Mouse (Mus musculus): ENCODE measurements around the gene Scgb1b27. TPM values are rescaled to one million over a fixed set of nuclear protein-coding genes. Genes with fewer than 3 reads are reported as not detected.
"Not testable (repeated sequence)": the region's sequence is repeated elsewhere in the genome, so short reads cannot be mapped to it uniquely, and the experiment has no call there.

Scgb1b27 gene
- not detected in 2 replicates for polyA plus RNA-seq (2014; fragmentation: Nextera tagmentation; extraction: Ambion mirVana)

DNA sequence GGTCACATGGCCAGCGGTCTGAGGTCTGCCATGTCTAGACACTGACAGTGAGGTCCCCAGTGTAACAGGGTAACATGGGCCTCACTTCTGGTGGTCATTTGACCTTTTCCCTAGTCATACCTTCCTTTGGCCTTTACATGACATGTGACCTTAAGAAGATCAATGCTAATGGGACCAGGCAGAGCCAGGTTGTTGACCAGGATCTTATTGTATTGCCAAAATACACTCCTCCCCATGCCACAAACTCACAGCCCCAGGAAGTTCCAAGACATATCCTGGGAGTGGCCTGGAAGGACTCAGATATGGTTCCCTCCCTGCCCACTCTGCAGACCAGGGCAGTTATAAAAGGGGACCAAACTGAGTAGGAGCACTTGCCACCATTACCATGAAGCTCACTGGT, at the start of gene Scgb1b27:
Gene Scgb1b27 (plus strand): TSS at position 301 of the 400 bp plus-strand sequence.
- H3K4me3 ChIP-seq (ENCODE audit: low read depth, low read length); H3K27ac ChIP-seq (replicated peaks; ENCODE audit: low read depth, low read length); H3K27me3 ChIP-seq (replicated peaks; ENCODE audit: control insufficient read depth, insufficient read depth, low read length); H3K9me3 ChIP-seq (ENCODE audit: control insufficient read depth, low read length); H3K9ac ChIP-seq (ENCODE audit: low read depth, low read length); H3K4me2 ChIP-seq (ENCODE audit: low read depth, low read length); H3K36me3 ChIP-seq (ENCODE audit: control insufficient read depth, insufficient read depth, low read length); H3K4me1 ChIP-seq (ENCODE audit: control insufficient read depth, insufficient read depth, low read length); ATAC-seq (ENCODE audit: low read depth); DNase-seq (ENCODE audit: low spot score): not testable (repeated sequence)
- 92% methylated on average over 1 of the region's 1 CpGs for WGBS

DNA sequence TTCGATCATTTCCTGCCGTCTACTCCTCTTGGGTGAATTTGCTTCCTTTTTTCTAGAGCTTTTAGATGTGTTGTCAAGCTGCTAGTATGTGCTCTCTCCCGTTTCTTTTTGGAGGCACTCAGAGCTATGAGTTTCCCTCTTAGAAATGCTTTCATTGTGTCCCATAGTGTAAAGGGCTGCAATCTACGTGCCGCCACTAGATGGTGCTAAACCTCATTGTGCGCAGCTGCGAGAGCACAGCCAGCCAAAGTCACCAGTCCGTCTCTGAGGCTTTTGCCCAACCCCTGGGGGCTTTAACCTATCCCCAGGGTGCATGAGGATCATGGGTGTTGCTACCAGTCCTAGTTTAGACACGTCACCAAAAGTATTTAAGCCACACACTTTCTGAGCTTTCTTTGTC, 39.0 kb upstream of the Scgb1b27 start:
- H3K4me3 ChIP-seq (ENCODE audit: low read depth, low read length); ATAC-seq (ENCODE audit: low read depth); H3K27ac ChIP-seq (replicated peaks; ENCODE audit: low read depth, low read length); DNase-seq (ENCODE audit: low spot score); H3K9ac ChIP-seq (ENCODE audit: low read depth, low read length); H3K9me3 ChIP-seq (ENCODE audit: control insufficient read depth, low read length); H3K36me3 ChIP-seq (ENCODE audit: control insufficient read depth, insufficient read depth, low read length); H3K4me1 ChIP-seq (ENCODE audit: control insufficient read depth, insufficient read depth, low read length); H3K4me2 ChIP-seq (ENCODE audit: low read depth, low read length); H3K27me3 ChIP-seq (replicated peaks; ENCODE audit: control insufficient read depth, insufficient read depth, low read length): not testable (repeated sequence)
- 22% methylated on average over 8 of the region's 9 CpGs for WGBS

DNA sequence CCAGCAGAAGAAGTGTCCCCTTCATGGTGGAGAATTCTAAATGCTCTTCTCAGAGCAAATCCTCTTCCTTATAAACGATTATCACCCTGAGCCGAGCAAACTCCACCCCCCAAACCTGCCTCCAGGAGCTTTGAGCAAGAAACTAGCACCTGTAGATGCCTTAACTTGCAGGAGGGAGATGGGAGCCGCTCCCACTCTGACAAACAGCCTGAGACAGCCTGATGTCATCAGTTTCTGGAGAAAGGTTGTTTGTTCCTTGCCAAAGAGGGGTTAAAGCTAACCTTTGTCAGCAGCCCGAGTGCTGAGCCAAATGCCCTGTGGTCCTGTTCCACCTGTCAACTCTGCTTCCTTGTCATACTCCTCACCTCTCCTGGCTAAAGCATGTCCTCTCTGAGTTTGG, 7.4 kb upstream of the Scgb1b27 start, which contains the start of gene Scgb2b27:
Gene Scgb2b27 (minus strand): TSS at position 101 of the 400 bp plus-strand sequence.
- no peak within 1 kb of the TSS for H3K4me2 ChIP-seq (ENCODE audit: low read depth, low read length)
- H3K36me3 ChIP-seq (ENCODE audit: control insufficient read depth, insufficient read depth, low read length), result no peaks in the 10 kb centered on the region
- H3K9me3 ChIP-seq (ENCODE audit: control insufficient read depth, low read length), result peaks cover 22% of the 10 kb centered on the region; the same call in 1 of the 2 replicates
- no peaks in the 10 kb centered on the region for H3K4me1 ChIP-seq (ENCODE audit: control insufficient read depth, insufficient read depth, low read length)
- no peak within 1 kb of the TSS for H3K4me3 ChIP-seq (ENCODE audit: low read depth, low read length)
- H3K27me3 ChIP-seq (replicated peaks; ENCODE audit: control insufficient read depth, insufficient read depth, low read length), result no peaks in the 10 kb centered on the region
- WGBS, result 76% methylated on average over 4 of the region's 4 CpGs
- ATAC-seq (ENCODE audit: low read depth) (no peak), DNase-seq (ENCODE audit: low spot score) (no peak)
- H3K9ac ChIP-seq (ENCODE audit: low read depth, low read length), result no peak within 1 kb of the TSS
- no peak within 1 kb of the TSS for H3K27ac ChIP-seq (replicated peaks; ENCODE audit: low read depth, low read length)

DNA sequence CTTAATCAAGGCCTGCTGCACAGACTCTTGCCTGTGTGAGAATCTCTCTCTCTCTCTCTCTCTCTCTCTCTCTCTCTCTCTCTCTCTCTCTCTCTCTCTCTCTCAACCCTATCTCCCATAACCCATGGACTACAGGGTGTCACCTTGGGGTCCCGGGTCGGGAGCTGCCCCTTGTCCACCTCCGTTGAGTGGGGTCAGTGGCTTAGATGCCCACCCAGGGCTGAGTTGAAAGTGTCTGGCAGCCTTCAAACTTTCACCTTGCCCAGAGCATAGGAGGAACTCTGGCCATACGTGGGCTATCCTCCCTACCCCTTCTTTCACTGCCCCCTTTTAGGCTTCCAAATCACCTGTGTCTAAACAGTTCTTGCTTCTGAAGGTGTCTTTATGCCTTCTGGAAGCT, 4.4 kb downstream of the Scgb1b27 start:
- ATAC-seq (ENCODE audit: low read depth) (no peak), DNase-seq (ENCODE audit: low spot score) (no peak)
- Histone ChIP-seq H3K4me1 (ENCODE audit: control insufficient read depth, insufficient read depth, low read length) (no peaks in the 10 kb centered on the region), H3K9me3 (ENCODE audit: control insufficient read depth, low read length) (peaks cover 4% of the 10 kb centered on the region; the same call in 1 of the 2 replicates), H3K4me3 (ENCODE audit: low read depth, low read length) (no peak overlapping the region), H3K27me3 (replicated peaks; ENCODE audit: control insufficient read depth, insufficient read depth, low read length) (no peaks in the 10 kb centered on the region), H3K27ac (replicated peaks; ENCODE audit: low read depth, low read length) (no peak overlapping the region), H3K36me3 (ENCODE audit: control insufficient read depth, insufficient read depth, low read length) (no peaks in the 10 kb centered on the region), H3K9ac (ENCODE audit: low read depth, low read length) (no peak overlapping the region), H3K4me2 (ENCODE audit: low read depth, low read length) (no peak overlapping the region)
- WGBS, result 80% methylated on average over 4 of the region's 4 CpGs

DNA sequence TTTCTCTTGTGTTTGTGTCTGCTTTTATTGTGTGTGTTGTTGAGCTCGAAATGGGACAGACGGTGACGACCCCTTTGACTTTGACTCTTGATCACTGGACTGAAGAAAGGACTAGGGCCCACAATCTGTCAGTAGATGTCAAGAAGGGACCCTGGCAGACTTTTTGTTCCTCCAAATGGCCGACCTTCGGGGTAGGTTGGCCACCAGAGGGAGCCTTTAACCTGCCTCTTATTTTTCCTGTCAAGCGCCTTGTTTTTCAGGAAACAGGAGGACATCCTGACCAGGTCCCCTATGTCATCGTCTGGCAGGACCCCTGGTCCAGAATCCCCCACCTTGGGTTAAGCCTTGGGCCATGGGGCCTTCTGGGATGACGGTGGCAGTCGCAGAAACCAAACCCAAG, 5.9 kb downstream of the Scgb1b27 start:
- H3K4me1 ChIP-seq (ENCODE audit: control insufficient read depth, insufficient read depth, low read length); H3K9me3 ChIP-seq (ENCODE audit: control insufficient read depth, low read length); H3K4me2 ChIP-seq (ENCODE audit: low read depth, low read length); H3K9ac ChIP-seq (ENCODE audit: low read depth, low read length); H3K27ac ChIP-seq (replicated peaks; ENCODE audit: low read depth, low read length); H3K27me3 ChIP-seq (replicated peaks; ENCODE audit: control insufficient read depth, insufficient read depth, low read length); H3K36me3 ChIP-seq (ENCODE audit: control insufficient read depth, insufficient read depth, low read length); H3K4me3 ChIP-seq (ENCODE audit: low read depth, low read length); ATAC-seq (ENCODE audit: low read depth); DNase-seq (ENCODE audit: low spot score): not testable (repeated sequence)
- 82% methylated on average over 9 of the region's 9 CpGs for WGBS

DNA sequence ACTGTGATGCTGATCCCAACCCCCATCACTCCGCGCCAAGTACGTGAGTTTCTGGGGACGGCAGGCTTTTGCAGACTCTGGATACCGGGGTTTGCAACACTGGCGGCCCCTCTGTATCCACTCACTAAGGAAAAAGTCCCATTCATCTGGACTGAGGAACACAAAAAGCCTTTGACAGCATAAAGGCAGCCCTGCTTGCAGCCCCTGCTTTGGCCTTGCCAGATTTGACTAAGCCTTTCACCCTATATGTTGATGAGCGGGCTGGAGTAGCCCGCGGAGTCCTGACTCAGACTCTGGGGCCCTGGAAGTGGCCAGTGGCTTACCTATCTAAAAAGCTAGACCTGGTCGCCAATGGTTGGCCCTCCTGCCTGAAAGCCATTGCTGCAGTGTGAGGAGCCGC, 8.7 kb downstream of the Scgb1b27 start:
- Histone ChIP-seq H3K27me3 (replicated peaks; ENCODE audit: control insufficient read depth, insufficient read depth, low read length) (no peaks in the 10 kb centered on the region), H3K9ac (ENCODE audit: low read depth, low read length) (no peak overlapping the region), H3K4me1 (ENCODE audit: control insufficient read depth, insufficient read depth, low read length) (no peaks in the 10 kb centered on the region), H3K9me3 (ENCODE audit: control insufficient read depth, low read length) (peaks cover 4% of the 10 kb centered on the region; the same call in 1 of the 2 replicates), H3K4me3 (ENCODE audit: low read depth, low read length) (no peak overlapping the region), H3K27ac (replicated peaks; ENCODE audit: low read depth, low read length) (no peak overlapping the region), H3K4me2 (ENCODE audit: low read depth, low read length) (no peak overlapping the region), H3K36me3 (ENCODE audit: control insufficient read depth, insufficient read depth, low read length) (no peaks in the 10 kb centered on the region)
- ATAC-seq (ENCODE audit: low read depth) (no peak), DNase-seq (ENCODE audit: low spot score) (no peak)
- 93% methylated on average over 11 of the region's 11 CpGs for WGBS

DNA sequence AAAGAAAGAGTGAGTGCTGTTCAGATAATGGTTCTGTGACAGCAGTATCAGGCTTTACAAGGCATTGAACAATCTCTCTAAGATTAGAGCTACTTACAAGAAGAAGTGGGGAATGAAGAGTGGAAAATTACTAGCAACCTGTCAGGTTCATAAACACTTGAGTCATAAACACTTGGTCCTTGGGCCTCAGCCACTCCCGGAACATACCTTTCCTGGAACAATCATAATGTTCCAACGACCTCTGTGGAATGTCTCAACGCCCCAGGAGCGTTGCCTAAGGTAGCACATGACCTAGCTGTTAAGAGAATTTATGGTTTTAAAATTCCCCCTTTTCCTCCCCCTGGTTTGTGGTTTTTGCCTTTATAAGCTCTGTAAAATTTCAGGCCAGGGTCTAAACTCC, 13.3 kb downstream of the Scgb1b27 start:
- H3K4me1 ChIP-seq (ENCODE audit: control insufficient read depth, insufficient read depth, low read length); ATAC-seq (ENCODE audit: low read depth); H3K27me3 ChIP-seq (replicated peaks; ENCODE audit: control insufficient read depth, insufficient read depth, low read length); H3K9me3 ChIP-seq (ENCODE audit: control insufficient read depth, low read length); H3K4me2 ChIP-seq (ENCODE audit: low read depth, low read length); H3K4me3 ChIP-seq (ENCODE audit: low read depth, low read length); DNase-seq (ENCODE audit: low spot score); H3K36me3 ChIP-seq (ENCODE audit: control insufficient read depth, insufficient read depth, low read length); H3K27ac ChIP-seq (replicated peaks; ENCODE audit: low read depth, low read length); H3K9ac ChIP-seq (ENCODE audit: low read depth, low read length): not testable (repeated sequence)
- 76% methylated on average over 2 of the region's 4 CpGs for WGBS

DNA sequence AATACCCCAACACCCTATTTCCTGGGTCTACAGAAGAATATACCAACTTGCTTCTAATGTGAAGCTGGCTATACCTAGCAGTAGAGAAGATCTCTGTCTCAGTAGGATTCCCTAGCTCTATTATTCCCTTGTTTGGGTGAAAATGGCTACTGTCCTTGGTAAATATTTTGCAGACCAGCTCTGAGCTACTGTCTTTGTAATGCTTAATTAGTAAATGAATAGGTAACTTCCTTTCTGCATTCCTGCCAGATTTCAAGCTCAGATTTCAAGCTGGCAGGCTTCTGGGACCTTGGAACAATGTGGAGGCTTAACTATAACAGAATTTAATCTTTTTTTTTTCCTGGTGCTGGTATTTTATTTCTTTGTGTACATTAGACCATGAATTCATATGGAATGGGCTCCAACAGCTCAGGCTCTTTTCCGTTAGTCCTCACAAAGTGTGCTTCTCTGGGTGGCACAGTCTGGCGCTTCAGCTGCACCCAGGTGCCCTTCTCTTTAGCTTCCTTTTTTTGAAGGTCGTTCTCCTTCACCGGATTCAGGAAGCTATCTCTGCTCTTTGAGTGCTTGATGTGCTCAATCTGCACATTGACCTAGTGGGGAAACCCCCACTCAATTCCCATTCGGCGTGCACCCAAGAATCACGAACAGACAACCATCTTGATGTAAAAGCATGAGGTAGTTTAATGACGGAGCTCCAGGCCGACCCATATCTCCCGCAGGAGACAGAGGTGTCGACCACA, 15.0 kb downstream of the Scgb1b27 start:
- H3K27ac ChIP-seq (replicated peaks; ENCODE audit: low read depth, low read length); ATAC-seq (ENCODE audit: low read depth); DNase-seq (ENCODE audit: low spot score); H3K9ac ChIP-seq (ENCODE audit: low read depth, low read length); H3K36me3 ChIP-seq (ENCODE audit: control insufficient read depth, insufficient read depth, low read length); H3K4me1 ChIP-seq (ENCODE audit: control insufficient read depth, insufficient read depth, low read length); H3K27me3 ChIP-seq (replicated peaks; ENCODE audit: control insufficient read depth, insufficient read depth, low read length); H3K4me3 ChIP-seq (ENCODE audit: low read depth, low read length); H3K4me2 ChIP-seq (ENCODE audit: low read depth, low read length): not testable (repeated sequence)
- 89% methylated on average over 11 of the region's 11 CpGs for WGBS
- 0 out of 2 replicates have a peak, but pooled peaks cover 10% of the 10 kb centered on the region for H3K9me3 ChIP-seq (ENCODE audit: control insufficient read depth, low read length)

DNA sequence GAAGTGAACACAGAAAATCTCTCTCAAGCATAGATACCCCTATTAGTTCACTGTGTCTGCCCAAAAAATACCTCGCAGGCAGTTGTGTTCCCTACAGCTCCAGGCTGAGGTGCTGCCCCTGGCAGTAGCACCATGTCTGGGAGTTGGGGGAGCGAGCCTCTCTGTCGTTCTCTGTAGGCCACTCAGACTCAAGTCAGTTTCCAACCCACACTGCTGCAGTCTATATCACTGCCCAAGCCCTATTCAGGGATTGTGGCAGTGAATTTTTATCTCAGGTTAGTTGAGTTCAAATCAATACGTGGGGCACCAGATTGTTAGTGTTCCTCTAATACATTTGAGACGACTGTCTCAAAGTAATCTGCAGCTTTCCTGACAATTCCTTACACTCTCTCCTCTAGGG, 46.8 kb downstream of the Scgb1b27 start:
- not testable (repeated sequence) for DNase-seq (ENCODE audit: low spot score); H3K9me3 ChIP-seq (ENCODE audit: control insufficient read depth, low read length); H3K27me3 ChIP-seq (replicated peaks; ENCODE audit: control insufficient read depth, insufficient read depth, low read length); H3K36me3 ChIP-seq (ENCODE audit: control insufficient read depth, insufficient read depth, low read length); H3K27ac ChIP-seq (replicated peaks; ENCODE audit: low read depth, low read length); ATAC-seq (ENCODE audit: low read depth); H3K4me1 ChIP-seq (ENCODE audit: control insufficient read depth, insufficient read depth, low read length); H3K4me3 ChIP-seq (ENCODE audit: low read depth, low read length); H3K9ac ChIP-seq (ENCODE audit: low read depth, low read length); H3K4me2 ChIP-seq (ENCODE audit: low read depth, low read length)
- 71% methylated on average over 5 of the region's 5 CpGs for WGBS
